Mouse (Mus musculus) urinary bladder, postnatal 36 days (tissue): ENCODE data around the gene Rangap1.
"Not testable (repeated sequence)": the region's sequence is repeated elsewhere in the genome, so short reads cannot be mapped to it uniquely, and the experiment has no call there.

ENCODE experiments used
- DNase-seq, 2 experiments: peaks; one replicate each; pipeline ENCODE4 v3.0.0; 2022; ENCODE audit warnings: low spot score in 2 of 2, mixed read lengths in 1 of 2

Rangap1 gene

DNA sequence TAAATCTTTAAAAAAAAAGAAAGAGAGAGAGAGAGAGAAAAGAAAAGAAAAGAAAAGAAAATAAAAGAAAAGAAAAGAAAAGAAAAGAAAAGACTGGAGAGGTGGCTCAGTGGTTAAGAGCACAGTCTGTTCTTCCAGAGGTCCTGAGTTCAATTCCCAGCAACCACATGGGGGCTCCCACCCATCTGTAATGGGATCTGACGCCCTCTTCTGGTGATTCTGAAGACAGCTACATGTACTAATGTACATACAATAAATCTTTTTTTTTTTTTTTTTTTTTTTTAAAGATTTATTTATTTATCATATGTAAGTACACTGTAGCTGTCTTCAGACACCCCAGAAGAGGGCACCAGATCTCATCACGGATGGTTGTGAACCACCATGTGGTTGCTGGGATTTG, 3.0 kb downstream of the Rangap1 start:
- DNase-seq, result not testable (repeated sequence)

DNA sequence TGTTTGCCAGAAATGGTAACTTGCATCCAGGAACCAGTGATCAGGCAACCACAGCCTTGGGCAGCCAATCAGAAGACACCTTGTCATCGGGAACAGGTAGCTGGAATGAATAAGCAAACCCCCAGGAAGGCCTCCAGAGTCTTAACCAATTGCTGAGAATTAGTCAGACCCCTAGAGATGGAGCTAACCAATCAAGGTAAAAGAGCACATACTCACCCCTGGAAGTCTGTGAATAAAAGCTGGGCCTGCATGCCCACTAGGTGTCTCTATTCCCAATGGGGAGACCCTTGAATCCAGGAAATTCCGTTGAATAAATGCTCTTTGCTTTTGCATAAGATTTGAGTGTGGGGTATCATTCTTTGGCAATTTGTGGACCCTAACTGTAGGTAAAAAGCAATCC, 5.4 kb downstream of the Rangap1 start:
- no peak for DNase-seq

DNA sequence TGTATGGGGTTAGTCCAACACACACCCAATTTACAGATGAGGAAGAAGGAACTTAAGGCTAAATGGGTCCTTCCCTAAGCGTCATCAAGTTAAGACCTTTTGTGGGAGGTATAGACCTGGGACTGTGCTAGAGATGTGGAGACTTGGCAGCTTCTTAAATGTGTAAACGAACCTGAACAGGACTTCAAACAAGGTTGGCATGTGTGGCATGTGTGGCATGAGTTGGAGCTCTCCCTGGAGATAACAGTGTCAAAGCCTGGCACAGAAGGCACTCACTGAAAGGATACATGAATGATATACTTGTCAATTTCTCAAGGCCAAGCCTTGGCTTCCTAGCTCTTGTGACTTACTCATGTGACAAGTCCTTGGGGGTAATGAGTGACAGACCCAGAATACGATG, 6.0 kb downstream of the Rangap1 start:
- no peak for DNase-seq

DNA sequence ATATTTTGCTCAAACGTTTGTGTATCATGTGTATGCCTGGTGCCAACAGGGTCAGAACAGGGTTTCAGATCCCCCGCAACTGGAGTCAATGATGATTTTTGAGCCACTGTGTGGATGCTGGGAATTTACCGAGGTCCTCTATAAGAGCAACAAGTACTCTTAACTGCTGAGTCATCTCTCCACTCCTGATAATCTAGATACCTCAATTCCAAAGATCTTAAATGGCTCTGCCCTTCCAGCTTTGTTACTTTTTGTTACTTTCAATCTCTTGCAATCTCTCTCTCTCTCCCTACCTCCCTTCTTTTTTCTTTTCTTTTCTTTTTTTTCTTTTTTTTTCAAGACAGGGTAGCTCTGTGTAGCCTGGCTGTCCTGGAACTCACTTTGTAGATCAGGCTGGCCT, 10.3 kb downstream of the Rangap1 start:
- no peak for DNase-seq

DNA sequence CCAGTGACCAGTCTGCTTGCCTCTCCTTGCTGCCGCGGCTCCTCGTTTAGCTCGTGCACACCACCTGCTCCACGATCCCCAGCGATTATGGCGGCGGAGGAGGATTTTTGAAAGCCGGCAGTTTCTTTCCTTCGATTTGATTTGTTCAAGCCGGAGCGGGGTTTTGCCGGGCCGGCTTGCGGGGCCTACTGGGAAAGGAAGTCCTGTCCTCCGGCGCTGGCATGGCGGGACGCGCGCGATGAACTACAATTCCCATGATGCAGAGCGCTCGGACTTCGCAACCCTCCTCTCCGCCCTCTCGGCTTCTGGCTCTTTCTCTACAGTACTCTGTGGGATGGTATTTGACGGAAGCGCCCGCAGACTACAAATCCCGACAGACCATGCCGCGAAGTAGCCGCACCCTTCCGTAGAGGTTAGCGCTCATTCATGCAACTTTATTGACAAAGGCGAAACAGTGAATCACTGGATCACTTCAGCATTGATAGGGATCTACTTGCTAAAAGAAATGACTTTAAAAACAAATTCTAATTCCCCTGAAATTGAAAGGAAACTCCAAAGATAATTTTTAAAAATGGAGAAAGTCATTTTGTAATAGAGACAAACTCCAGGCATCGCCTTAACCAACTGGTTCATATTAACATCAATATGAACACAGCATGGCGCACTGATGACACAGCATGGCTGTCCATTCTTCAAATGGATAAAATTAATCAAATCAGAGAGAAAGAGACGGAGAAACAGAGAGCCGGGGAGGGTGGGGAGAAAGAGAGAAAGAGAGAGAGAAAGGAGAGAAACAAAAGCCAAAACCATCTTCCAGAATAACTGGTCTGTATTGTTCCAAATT, 15.3 kb downstream of the Rangap1 start:
- DNase-seq, result peak; percentile 94 to 98

DNA sequence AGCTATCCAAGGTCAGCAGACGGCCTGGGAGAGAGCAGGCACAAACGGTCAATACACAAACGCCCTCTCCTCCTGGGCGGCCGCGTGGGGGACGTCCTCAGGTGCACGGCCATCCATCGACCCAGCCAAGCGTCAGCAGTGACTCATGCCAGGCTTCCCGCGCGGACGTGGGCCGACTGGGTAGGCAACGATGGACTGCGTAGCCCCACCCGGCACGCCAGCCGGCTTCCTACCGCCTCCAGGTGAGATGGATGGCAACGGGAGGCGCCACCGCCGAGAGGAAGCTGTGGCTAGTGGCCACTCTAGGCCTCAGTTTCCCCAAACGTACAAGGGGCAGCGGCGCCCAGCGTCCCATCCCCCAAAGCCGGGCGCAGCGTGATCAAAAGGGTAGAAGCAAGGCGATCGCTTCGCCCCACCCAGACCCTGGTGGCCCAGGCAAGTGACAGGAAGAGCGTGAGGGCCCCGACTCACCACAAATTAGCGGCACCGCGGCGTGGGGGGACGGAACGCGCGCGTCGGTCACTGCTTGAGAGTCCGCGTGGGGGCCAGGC, 16.0 kb downstream of the Rangap1 start:
- DNase-seq, result peak in 1 of 2 experiments; percentile 29

DNA sequence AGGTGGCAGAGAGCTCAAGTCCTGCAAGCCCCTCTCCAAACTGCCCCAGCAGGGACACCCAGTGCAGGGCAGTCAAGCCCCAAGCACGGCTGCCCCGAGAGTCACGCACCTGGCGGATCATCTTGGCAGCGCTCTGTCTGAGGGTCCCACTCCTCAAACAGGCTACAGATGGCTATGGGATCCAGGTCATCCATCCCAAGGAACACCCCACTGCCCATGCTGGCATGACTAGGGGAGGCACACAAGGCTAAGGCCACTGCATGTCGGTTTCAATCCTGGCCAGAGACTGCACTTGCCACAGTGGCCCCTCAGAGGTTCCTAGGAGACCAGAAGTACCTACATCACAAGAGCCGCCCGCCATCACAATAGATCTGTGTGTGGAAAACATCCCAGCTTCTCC, 19.4 kb downstream of the Rangap1 start:
- DNase-seq, result no peak

DNA sequence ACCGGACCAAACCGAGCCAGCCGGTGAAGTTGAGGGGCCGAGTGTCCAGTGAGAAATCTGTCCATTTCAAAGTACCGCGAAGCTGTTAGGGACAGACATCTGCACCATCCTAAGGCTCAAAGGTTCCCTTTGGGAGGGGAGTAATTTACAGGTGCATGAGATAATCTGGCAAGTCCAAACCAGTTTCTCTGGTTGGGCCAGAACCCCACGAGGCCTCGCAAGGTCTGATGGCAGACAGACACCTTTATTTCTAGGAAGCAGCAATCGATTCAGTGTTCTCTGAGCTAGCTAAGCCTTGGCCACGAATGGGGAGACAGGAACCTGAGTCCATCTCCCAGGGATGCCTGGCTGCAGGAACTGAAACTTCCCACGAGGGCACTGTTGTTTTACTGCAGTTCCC, 21.7 kb downstream of the Rangap1 start:
- DNase-seq, result no peak

DNA sequence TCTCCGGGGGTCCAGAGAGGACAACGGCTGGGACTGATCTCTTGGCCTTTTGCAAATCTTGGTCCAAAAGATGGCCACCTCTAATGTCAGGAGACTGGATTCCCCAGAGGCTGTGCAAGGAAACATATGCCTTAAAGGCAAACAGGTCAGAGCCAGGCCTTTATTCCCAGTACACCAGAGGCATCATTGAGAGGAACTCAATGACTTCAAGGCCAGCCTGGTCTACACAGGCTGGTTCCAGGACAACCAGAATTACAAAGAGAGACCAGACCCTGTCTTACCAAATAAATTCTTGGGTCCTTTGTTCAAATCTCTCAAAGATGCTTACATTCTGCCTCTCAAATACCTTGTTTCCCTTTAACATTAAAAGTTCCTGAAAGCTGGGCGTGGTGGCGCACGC, 23.0 kb downstream of the Rangap1 start:
- DNase-seq, result no peak

DNA sequence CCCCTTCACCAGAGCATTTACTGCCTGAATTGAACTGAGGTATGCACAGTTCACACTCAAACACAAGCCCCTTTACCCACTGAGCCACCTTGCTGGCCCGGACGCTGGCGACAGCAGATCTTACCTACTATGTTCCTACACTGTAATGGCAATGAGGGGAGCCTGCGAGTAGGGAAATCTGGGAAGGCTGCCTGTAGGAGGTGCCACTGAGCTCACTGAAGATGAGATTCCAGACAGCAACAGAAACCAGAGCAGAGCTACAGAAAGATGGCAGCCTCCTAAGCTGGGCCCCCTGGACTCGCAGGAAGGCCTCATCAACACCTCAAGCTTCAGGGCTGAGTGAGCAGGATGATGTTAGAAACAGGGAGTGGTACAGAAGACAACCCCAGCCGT, 26.2 kb downstream of the Rangap1 start:
- DNase-seq, result no peak

DNA sequence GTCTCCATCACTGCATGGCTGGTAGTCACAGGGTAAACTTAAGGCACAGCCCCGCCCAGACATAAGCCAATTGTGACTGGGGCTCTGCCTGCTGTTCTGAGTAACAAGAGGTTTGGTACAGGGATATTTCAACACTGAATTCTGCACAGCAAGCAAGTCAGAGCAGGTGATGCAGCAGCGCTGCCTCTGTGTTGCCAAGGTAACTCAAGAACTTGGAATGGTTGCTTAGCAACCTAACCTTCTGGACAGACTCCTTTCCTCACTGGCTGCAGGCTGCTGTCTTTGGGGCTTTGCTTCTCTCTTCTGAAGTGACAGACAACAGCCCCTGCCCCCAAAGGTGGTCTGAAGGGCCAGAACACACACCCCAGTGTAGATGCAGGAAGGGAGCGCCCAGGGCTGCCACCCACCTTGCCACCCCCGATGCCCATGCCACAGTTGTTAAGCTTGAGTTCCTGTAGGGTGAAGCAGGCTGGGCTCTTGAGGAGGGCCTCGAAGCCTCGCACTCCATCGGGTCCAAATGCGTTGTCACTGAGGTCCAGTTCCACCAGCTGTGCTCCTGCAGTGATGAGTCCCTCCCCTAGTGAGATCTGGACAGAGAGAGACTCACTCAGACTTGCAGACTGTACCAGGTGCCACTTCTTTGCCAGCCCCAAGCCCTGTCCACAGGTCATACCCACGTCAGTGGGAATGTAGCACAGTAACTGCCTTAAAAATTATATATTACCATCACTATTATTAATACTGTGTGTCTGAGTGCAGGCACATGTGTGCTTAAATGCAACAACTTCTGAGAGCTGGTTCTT, 26.8 kb downstream of the Rangap1 start:
- DNase-seq, result no peak

DNA sequence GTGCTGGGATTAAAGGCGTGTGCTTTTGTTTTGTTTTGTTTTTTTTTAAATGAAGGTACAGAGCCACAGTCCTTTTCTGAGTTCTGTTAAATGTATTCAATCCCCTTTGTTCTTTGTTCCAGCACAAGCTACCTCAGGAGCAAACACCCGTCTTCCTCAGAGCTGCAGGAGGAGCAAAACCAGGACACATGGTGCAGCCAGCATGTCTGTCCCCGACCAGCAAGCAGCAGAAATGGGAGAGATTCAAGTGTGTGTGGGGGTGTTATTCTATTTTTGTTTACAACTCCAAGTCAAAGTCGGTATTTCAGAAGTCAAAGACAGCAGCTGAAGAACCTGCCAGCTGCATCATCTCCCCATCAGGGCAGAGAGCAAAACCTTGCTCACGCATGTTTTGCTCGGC, 31.6 kb downstream of the Rangap1 start:
- DNase-seq, result no peak

DNA sequence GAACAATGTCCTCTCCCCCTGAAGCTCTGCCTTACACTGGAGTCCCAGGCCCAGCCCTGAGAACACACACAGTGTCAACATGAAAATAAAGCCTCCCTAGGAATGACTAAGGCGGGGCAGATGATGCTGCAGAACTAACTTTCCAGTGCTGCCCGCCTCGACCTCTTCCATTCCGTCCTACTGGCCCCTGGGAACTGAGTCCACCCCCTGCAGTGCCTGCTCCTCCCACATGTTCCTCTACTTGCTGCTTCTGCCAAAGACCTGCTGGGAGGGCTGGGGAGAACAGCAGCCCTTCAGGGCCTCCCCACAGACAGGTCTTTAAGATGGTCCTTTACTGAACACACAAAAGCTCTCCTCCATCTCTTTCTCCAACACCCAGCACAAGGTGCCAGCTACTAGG, 34.5 kb downstream of the Rangap1 start:
- DNase-seq, result no peak

DNA sequence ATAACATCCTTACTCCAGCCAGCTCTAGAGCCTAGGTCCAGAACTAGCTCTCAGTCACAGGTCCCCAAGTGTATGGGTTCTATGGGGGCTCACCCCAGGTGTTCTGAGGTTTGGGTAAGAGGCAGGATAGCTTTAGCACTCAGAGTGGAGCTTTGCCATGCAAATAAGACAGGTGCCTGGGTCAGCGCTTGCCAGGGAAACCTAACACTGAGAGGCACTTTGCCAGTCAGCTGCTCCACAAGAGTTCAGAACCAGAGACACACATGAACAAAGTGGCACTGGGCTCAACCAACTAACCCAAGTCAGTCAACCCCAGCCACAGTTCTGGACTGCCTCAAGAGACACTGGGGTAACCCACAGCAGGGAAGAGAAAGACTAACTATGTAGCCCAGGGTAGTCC, 35.6 kb downstream of the Rangap1 start:
- DNase-seq, result no peak

DNA sequence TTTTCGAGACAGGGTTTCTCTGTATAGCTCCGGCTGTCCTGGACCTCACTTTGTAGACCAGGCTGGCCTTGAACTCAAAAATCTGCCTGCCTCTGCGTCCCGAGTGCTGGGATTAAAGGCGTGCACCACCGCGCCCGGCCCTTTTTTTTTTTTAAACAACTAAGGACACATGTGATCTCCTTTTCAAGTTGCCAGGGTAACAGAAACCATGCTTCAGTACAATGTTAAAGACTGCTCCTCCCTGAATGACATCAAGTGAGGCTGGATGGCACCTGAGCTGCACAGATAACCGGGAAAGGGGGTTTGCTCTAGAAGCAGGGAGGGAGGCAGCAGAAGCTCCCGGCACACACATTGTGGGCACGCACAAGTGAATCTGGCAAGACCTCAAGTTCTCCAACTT, 36.3 kb downstream of the Rangap1 start:
- no peak for DNase-seq

DNA sequence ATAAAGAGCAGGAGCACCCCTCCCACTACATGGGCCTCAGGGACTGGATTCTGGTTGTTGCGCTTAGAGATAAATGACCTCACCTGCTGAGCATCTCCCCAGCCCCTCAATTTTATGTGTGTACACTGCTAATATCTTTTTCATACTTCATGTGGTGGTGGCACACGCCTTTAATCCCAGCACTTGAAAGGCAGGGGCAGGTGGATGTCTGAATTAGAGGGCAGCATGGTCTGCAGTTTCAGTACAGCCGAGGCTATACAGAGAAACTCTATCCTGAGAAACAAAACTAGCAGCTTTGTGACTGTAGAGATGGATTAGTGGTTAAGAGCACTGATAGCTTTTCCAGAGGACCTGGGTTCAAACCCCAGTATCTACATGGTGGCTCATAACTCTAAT, 42.2 kb downstream of the Rangap1 start:
- no peak for DNase-seq

DNA sequence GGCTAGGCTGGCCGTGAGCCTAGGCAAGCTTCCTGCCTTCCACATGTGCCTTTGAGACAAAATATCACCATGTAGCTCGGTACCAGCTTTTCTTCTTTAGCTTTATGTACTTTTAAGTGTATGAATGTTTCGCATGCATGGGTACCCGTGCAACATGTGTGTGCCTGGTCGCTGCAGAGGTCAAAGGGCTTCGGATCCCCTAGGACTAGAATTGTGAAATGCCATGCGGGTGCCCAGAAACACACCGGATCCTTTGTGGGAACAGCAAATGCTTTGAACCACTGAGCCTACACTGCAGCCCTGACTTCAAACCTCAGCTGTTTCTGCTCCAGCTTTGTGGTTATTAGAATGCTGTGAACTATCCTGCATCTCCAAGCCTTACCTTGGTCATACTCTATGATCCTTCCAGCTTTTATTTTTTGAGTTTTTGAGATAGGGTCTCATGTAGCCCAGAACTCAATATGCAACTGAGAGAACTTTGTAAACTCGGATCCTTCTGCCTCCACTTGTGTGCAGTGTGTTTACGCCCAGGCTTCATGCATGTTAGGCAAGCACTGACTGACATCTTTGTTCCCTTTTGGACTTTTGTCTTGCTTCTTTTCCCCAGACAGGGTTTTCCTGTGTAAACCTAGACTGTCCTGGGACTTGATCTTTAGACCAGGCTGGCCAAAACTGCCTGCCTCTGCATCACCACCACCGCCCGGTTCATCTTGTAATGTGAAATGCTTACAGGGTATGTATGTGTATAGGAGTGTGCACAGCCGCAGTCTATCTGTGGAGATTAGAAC, 42.8 kb downstream of the Rangap1 start:
- peak in 1 of 2 experiments; percentile 26 for DNase-seq

DNA sequence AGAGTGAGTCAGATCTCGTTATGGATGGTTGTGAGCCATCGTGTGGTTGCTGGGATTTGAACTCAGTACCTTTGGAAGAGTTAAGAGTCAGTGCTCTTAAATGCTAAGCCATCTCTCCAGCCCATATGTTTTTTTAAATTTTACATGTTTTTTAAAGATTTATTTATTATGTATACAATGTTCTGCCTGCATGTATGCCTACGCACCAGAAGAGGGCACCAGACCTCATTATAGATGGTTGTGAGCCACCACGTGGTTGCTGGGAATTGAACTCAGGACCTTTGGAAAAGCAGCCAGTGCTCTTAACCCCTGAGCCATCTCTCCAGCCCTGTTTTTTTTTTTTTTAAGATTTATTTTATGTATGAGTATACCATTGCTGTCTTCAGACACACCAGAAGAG, 44.0 kb downstream of the Rangap1 start:
- not testable (repeated sequence) for DNase-seq

DNA sequence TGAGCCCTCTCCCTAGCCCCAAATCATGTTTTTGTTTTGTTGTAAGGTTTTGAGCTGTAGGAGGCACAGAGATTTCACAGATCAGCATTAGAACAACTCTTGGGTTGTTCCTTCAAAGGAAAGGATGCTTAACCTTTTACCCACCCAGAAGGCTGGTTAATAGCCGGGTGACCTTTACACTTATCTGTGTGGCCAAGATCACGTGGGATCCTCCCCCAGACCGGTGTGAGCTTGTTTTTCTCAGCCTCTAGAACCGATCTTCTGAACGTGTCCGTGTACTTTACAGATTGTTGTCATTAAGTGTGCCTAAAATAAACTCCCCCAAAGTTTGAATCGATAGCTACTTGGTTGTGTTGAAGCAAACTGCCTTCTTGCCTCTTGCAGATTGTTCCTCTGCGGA, 44.7 kb downstream of the Rangap1 start:
- peak in 1 of 2 experiments; percentile 36 for DNase-seq

DNA sequence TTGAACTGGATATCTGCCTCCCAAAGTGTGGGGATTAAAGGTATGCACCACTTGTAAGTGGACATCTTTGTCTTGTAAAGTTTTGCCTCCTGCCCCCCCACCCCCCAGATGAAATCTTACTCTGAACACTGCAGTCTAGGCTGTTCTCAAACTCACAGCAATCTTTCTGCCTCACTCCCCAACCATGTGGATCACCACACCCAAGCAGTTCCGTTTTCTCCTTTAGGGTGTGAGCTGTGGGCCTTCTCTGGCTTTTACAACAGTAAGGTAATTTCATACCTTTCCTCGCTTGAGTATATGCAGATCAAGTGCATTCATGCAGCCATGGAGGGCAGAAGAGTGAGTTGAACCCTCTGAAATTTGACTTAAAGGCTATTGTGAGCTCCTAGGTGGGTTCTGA, 45.2 kb downstream of the Rangap1 start:
- no peak for DNase-seq

DNA sequence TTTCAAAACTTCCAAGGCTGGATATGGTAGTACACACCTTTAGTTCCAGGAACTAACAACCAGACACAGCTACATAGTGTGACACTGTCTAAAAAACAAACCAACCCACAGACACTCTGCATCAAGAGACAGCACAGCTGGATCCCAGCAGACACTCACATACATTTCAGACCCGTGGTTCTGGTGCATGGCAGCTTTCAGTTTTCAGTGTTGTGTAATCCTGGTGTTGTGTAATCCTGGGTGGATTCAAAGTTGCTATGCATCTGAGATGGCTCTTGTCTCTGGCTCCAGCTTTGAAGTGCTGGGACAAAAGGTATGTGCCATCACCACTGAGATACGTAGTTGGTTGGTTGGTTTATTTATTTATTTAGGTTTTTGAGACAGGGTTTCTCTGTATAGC, 46.8 kb downstream of the Rangap1 start:
- DNase-seq, result no peak

DNA sequence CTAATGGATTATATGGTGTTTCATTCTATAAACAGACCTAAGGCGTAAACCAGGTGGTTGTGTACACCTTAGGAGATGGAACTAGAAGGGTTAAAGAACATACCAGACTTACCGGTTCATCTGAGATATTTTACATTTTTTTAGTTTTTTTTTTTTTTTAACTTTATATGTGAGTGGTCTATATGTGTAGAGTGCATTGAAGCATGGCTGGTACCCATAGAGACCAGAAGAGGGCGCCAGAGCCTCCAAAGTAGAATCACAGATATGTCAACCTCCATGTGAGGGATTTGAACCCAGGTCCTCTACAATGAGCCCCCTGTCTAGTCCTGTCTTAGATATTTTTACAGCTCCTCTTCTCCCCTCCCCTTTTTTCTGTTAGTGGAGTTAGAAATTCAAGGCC, 47.5 kb downstream of the Rangap1 start:
- no peak for DNase-seq
